Mouse (Mus musculus) left cerebral cortex, postnatal 10 days (tissue): ENCODE data around the gene Tmco2. TPM values are rescaled to one million over a fixed set of nuclear protein-coding genes. Genes with fewer than 3 reads are reported as not detected.
"Not testable (repeated sequence)": the region's sequence is repeated elsewhere in the genome, so short reads cannot be mapped to it uniquely, and the experiment has no call there.

Source experiments
- DNase-seq, 2 experiments: peaks; one replicate each; pipeline ENCODE4 v3.0.0; 2021 to 2022; ENCODE audit warnings: low spot score in 2 of 2, mixed read lengths in 1 of 2; ENCODE audit errors: extremely low spot score in 1 of 2
- intact Hi-C: fragments of 180-260 bp; cut with DNase I; formaldehyde crosslinking; loops from one replicate; pipeline ENCODE4 v1.15.1; 2025
- total RNA-seq, 2 experiments: library from RNA; stranded (reverse); gene quantifications; 2 replicates each; pipeline ENCODE4 v1.2.3; 2021

Gene Tmco2
- total RNA-seq: under 1 TPM in 1 of 2 experiments, not detected in 1; 0.69 TPM

GRCm38 (mm10) chr4:121109126-121109525 is at the start of gene Tmco2:
TSS of gene Tmco2 (minus strand) at chr4:121109226.
- intact Hi-C loops: no loop called here
- DNase-seq: no peak

- DNase-seq: no peak
- intact Hi-C loops: no loop called here
Observed at GRCm38 (mm10) chr4:121103304-121103703, 5.7 kb downstream of the Tmco2 start.

- intact Hi-C loops: loop anchor here (10.0 kb wide), 1 partner anchor 117 kb away; the partner anchor contains the start of gene Rlf
- DNase-seq: peak; percentile 87 to 88
Observed at GRCm38 (mm10) chr4:121097650-121098378, 11.2 kb downstream of the Tmco2 start, which contains the start of gene Zmpste24. TSS of gene Zmpste24 (minus strand) at chr4:121098241.

- intact Hi-C loops: loop anchor here (10.0 kb wide), 1 partner anchor 125 kb away; the partner anchor contains the start of gene Rlf
- DNase-seq: no peak
Observed at GRCm38 (mm10) chr4:121090211-121090610, 18.8 kb downstream of the Tmco2 start.

GRCm38 (mm10) chr4:121088696-121089095 is 20.3 kb downstream of the Tmco2 start:
- intact Hi-C loops: no loop called here
- no peak for DNase-seq

- intact Hi-C loops: no loop called here
- DNase-seq: no peak
Observed at GRCm38 (mm10) chr4:121084506-121084905, 24.5 kb downstream of the Tmco2 start.

- intact Hi-C loops: no loop called here
- DNase-seq: no peak
Observed at GRCm38 (mm10) chr4:121080395-121080794, 28.6 kb downstream of the Tmco2 start.

- no peak for DNase-seq
- intact Hi-C loops: no loop called here
Observed at GRCm38 (mm10) chr4:121077915-121078646, 30.9 kb downstream of the Tmco2 start.

GRCm38 (mm10) chr4:121074250-121074649 is 34.8 kb downstream of the Tmco2 start:
- intact Hi-C loops: no loop called here
- DNase-seq: no peak

- intact Hi-C loops: no loop called here
- no peak for DNase-seq
Observed at GRCm38 (mm10) chr4:121065336-121065735, 43.7 kb downstream of the Tmco2 start.

- intact Hi-C loops, DNase-seq: not testable (repeated sequence)
Observed at GRCm38 (mm10) chr4:121059218-121059617, 49.8 kb downstream of the Tmco2 start.

- intact Hi-C loops: no loop called here
- no peak for DNase-seq
Observed at GRCm38 (mm10) chr4:121057032-121057431, 52.0 kb downstream of the Tmco2 start.

GRCm38 (mm10) chr4:121056342-121056741 is 52.7 kb downstream of the Tmco2 start:
- no peak for DNase-seq

More at GRCm38 (mm10) chr4:121056342-121056741, 52.7 kb downstream of the Tmco2 start:
- intact Hi-C loops: no loop called here

Other genes with a start within 250 kb of the Tmco2 start
- 10 to 100 TPM; 11.3 to 11.5 TPM for gene Exo5, start 184.2 kb downstream of the Tmco2 start, total RNA-seq
- 1 to 10 TPM; 2.6 to 2.7 TPM for gene Zfp69, start 157.5 kb downstream of the Tmco2 start, total RNA-seq
- 100 to 1,000 TPM; 145 to 148 TPM for gene Smap2, start 92.0 kb downstream of the Tmco2 start, total RNA-seq
- gene Col9a2, start 69.8 kb downstream of the Tmco2 start, total RNA-seq: 10 to 100 TPM; 12.9 to 14.6 TPM
- 10 to 100 TPM; 21.8 to 21.9 TPM for gene Zmpste24, start 11.0 kb downstream of the Tmco2 start, total RNA-seq
- gene Rlf, start 105.9 kb upstream of the Tmco2 start, total RNA-seq: 10 to 100 TPM; 31.2 to 31.6 TPM
- not detected for gene Gm12888, start 215.7 kb upstream of the Tmco2 start, total RNA-seq